9 mouse cellular contexts compared by ENCODE assay signal in the genomic region with DNA sequence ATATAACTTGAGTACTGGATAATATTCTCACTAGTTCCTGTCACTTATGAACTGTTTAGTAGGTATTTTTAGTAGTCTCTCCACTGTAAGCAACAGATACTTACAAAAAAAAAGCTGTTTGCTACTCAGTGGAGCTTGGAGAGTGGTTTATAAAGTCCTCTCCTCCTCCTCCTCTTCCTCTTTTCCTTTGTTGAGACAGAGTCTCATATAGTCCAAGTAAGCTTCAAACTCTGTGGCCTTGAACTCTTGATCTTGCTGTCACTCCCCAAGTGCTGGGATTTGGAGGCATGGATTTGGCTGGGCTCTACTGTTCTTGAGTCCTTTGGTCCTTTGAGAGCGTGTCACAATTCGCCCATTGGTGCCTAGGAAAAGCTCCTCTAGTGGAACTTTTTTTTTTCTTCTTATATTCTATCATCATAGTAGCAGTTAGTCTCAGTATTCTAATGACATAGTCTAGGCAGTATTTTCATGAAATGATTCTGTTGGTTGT. TPM values are rescaled to one million over a fixed set of nuclear protein-coding genes. Genes with fewer than 3 reads are reported as not detected.
DNase-seq lines count a peak whose midpoint lies in the region; ATAC-seq lines count a peak whose summit lies in the region.
"Had no signal": no experiment of that assay in that cellular context is flagged by ENCODE, and none has a peak within 500 bp of the region (broad histone marks: within the 10 kb centered on the region; RNA-seq: fewer than 3 reads in every experiment).

No protein-coding gene starts in this region.

- H3K9me3 ChIP-seq in erythroblast, embryonic 14.5 days (ENCODE audit: control insufficient read depth, low read length): no peaks in the 10 kb centered on the region
- no peaks in the 10 kb centered on the region for H3K9me3 ChIP-seq in kidney, embryonic 15.5 days (replicated peaks)
- no peaks in the 10 kb centered on the region for H3K9me3 ChIP-seq in liver, embryonic 12.5 days (replicated peaks)

- no peak overlapping the region for H3K27ac ChIP-seq in kidney, embryonic 15.5 days
- H3K27ac ChIP-seq in liver, embryonic 12.5 days: peak overlapping the region; percentile 98

- no peak for ATAC-seq in erythroblast, adult 5-6 weeks (replicated peaks; ENCODE audit: low FRiP score, poor library complexity, severe bottlenecking)
- no peak for ATAC-seq in kidney, embryonic 15.5 days (replicated peaks; ENCODE audit: low FRiP score)
- no peak for ATAC-seq in liver, embryonic 12.5 days

- peaks cover 28% of the 10 kb centered on the region for H3K36me3 ChIP-seq in erythroblast, embryonic 14.5 days (ENCODE audit: control insufficient read depth)
- peaks cover 34% of the 10 kb centered on the region for H3K36me3 ChIP-seq in kidney, embryonic 15.5 days
- H3K36me3 ChIP-seq in liver, embryonic 12.5 days: peaks cover 28% of the 10 kb centered on the region

- H3K27me3 ChIP-seq in erythroblast, embryonic 14.5 days (ENCODE audit: control insufficient read depth): no peaks in the 10 kb centered on the region
- no peaks in the 10 kb centered on the region for H3K27me3 ChIP-seq in kidney, embryonic 15.5 days
- H3K27me3 ChIP-seq in liver, embryonic 12.5 days (replicated peaks): no peaks in the 10 kb centered on the region

- peak overlapping the region; percentile 97 for H3K4me3 ChIP-seq in erythroblast, embryonic 14.5 days (replicated peaks)
- H3K4me3 ChIP-seq in kidney, embryonic 15.5 days (replicated peaks): no peak overlapping the region; the same call in 1 of the 2 replicates
- H3K4me3 ChIP-seq in liver, embryonic 12.5 days: peak overlapping the region; percentile 98

- H3K9ac ChIP-seq in kidney, embryonic 15.5 days: no peak overlapping the region
- peak overlapping the region; percentile 95; the same call in 1 of the 2 replicates for H3K9ac ChIP-seq in liver, embryonic 12.5 days

- H3K4me1 ChIP-seq in erythroblast, embryonic 14.5 days (ENCODE audit: control insufficient read depth): peaks cover 45% of the 10 kb centered on the region
- H3K4me1 ChIP-seq in kidney, embryonic 15.5 days: peaks cover 19% of the 10 kb centered on the region
- peaks cover 46% of the 10 kb centered on the region for H3K4me1 ChIP-seq in liver, embryonic 12.5 days

- WGBS in kidney, embryonic 15.5 days: 85% methylated on average over 2 of the region's 2 CpGs
- 84% methylated on average over 2 of the region's 2 CpGs for WGBS in liver, embryonic 12.5 days (ENCODE audit: insufficient replicate concordance)

- H3K4me2 ChIP-seq in kidney, embryonic 15.5 days: peak overlapping the region; percentile 59
- H3K4me2 ChIP-seq in liver, embryonic 12.5 days: peak overlapping the region; percentile 82

- no peak for DNase-seq in kidney, postnatal 25 days
- peak; percentile 27 for DNase-seq in A20 (ENCODE audit: low read depth, low spot score)
- DNase-seq in spleen, postnatal 36 days (ENCODE audit: low spot score in 2 of 2): no peak
- no peak for DNase-seq in right cerebral cortex, postnatal 36 days (ENCODE audit: low spot score in 2 of 2)
- DNase-seq: right cerebral cortex, postnatal 4 days had no signal

RNA-seq across cellular contexts. Expression of a gene that starts 1.5 kb away (rescaled TPM):
- polyA plus RNA-seq in erythroblast, embryonic 14.5 days (2012): 0.08 and 0.14 TPM in 2 replicates
- 9.4 and 17.6 TPM in 2 replicates for total RNA-seq in erythroblast, adult 5-6 weeks (2015; ENCODE audit: low replicate concordance)
- total RNA-seq in erythroblast, adult 5-6 weeks (2017; ENCODE audit: low replicate concordance): 5.6 and 7.0 TPM in 2 replicates
- polyA plus RNA-seq in kidney, embryonic 15.5 days (2015; fragmentation: Nextera tagmentation; extraction: Ambion mirVana): 23.5 and 24.4 TPM in 2 replicates
- 4.9 and 6.5 TPM in 2 replicates for polyA plus RNA-seq in liver, embryonic 12.5 days (2016; fragmentation: Nextera tagmentation; extraction: Ambion mirVana)

RNA-seq across cellular contexts. Expression of a gene that starts 1.7 kb away (rescaled TPM):
- 2.3 and 3.1 TPM in 2 replicates for polyA plus RNA-seq in erythroblast, embryonic 14.5 days (2012)
- total RNA-seq in erythroblast, adult 5-6 weeks (2015; ENCODE audit: low replicate concordance): 68.8 and 80.9 TPM in 2 replicates
- total RNA-seq in erythroblast, adult 5-6 weeks (2017; ENCODE audit: low replicate concordance): 157 and 187 TPM in 2 replicates
- polyA plus RNA-seq in kidney, embryonic 15.5 days (2015; fragmentation: Nextera tagmentation; extraction: Ambion mirVana): 17.5 and 18.2 TPM in 2 replicates
- polyA plus RNA-seq in liver, embryonic 12.5 days (2016; fragmentation: Nextera tagmentation; extraction: Ambion mirVana): 7.7 and 7.8 TPM in 2 replicates

RNA-seq across cellular contexts. Expression of a gene that starts 29.4 kb away (rescaled TPM):
- polyA plus RNA-seq in erythroblast, embryonic 14.5 days (2012): 0.09 and 0.24 TPM in 2 replicates
- 8.8 and 10.0 TPM in 2 replicates for total RNA-seq in erythroblast, adult 5-6 weeks (2015; ENCODE audit: low replicate concordance)
- 9.5 and 13.9 TPM in 2 replicates for total RNA-seq in erythroblast, adult 5-6 weeks (2017; ENCODE audit: low replicate concordance)
- 50.6 and 51.4 TPM in 2 replicates for polyA plus RNA-seq in kidney, embryonic 15.5 days (2015; fragmentation: Nextera tagmentation; extraction: Ambion mirVana)
- 45.5 and 47.1 TPM in 2 replicates for polyA plus RNA-seq in liver, embryonic 12.5 days (2016; fragmentation: Nextera tagmentation; extraction: Ambion mirVana)

RNA-seq across cellular contexts. Expression of a gene that starts 30.4 kb away (rescaled TPM):
- 0.17 and 0.18 TPM in 2 replicates for polyA plus RNA-seq in erythroblast, embryonic 14.5 days (2012)
- 0.96 TPM in 1 of 2 replicates, not detected in the other for total RNA-seq in erythroblast, adult 5-6 weeks (2015; ENCODE audit: low replicate concordance)
- 0.14 and 0.43 TPM in 2 replicates for total RNA-seq in erythroblast, adult 5-6 weeks (2017; ENCODE audit: low replicate concordance)
- 6.1 and 7.3 TPM in 2 replicates for polyA plus RNA-seq in kidney, embryonic 15.5 days (2015; fragmentation: Nextera tagmentation; extraction: Ambion mirVana)
- polyA plus RNA-seq in liver, embryonic 12.5 days (2016; fragmentation: Nextera tagmentation; extraction: Ambion mirVana): 2.6 and 2.9 TPM in 2 replicates

Comparison
In these comparisons a context has a peak if more than half of its experiments do, and no peak if none do; other contexts are left out.
1. RNA of a gene that starts 29.4 kb away (polyA plus RNA-seq): 50.6 to 51.4 TPM in kidney, embryonic 15.5 days and 45.5 to 47.1 TPM in liver, embryonic 12.5 days; 0.09 to 0.24 TPM in erythroblast, embryonic 14.5 days; every median in the first group is over 10 times any median in the second.